Mouse (Mus musculus) adrenal gland, adult 10 weeks (tissue): Measurements from ENCODE around the gene Gpatch4. TPM values are rescaled to one million over a fixed set of nuclear protein-coding genes. Genes with fewer than 3 reads are reported as not detected.

ENCODE experiments used
- polyA plus RNA-seq: library from polyadenylated mRNA; stranded (reverse); fragments of 350-450 nt; fragmentation: Illumina TruSeq; extraction: RNeasy Lipid Tissue Mini Kit (QIAGEN cat#74804); gene quantifications from one replicate; pipeline ENCODE4 v1.2.3, GENCODE M21; 2014; ENCODE audit warnings: low read depth, low replicate concordance

The Gpatch4 gene
- polyA plus RNA-seq, result 11.0 TPM

DNA sequence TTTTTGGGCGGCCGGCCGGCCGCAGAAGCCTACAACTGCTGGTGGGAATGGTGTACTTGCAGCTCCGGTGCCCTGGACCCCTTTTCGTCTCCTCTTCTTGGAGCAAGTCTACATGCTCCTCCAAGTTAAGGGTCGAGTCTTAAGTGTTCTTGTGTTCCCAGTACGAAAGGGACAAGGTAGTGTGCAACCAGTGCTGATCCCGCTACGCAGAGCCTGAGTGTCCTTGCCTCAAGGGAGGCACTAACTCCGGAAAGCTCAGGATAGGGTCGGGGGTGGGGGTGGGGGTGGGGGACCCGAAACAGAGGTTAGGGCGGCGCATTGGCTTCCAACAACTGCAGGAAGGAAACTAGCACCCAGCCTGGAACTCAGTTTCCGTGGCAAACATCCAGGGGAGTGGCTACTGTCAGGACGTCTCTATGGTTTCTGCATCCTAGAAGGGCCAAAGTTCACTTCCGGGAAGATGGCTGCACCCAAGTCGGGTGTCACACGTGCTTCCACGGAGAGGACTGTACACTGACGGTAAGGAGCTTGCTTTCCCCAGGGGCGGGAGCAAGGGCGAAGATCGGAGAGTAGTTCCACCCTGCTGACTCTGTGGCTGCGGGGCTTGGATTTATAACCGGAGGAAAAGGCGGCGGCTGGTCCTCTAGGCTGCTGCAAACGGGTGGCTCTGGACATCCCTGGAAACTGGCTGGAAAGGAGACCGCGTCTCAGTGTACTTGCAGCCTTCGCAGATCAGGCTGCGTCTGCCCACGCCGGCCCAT, at the start of gene Gpatch4:
Gene Gpatch4 (plus strand): TSS at position 448 of the 761 bp plus-strand sequence.

DNA sequence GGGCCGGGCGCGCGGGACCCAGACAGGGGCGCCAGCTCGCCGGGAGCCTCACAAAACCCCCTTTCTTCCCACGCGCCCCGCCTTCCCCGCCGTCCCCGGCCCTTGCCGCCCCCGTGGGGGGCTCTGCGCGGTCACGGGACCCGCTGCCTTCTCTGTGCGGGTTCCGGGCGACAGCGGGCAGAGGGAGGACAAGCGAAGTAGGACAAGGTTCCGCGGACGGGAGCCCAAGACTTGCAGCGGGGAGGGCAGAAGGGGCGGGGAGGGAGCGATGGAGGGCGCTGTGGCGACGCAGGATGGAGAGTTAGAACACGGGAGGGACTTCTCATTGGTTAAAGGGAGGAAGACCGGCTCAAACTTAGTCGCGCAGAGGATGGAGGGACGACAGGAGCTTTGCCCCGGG, 42.7 kb upstream of the Gpatch4 start, which contains the start of gene Bcan:
Gene Bcan (minus strand): TSS at position 50 of the 400 bp plus-strand sequence.

DNA sequence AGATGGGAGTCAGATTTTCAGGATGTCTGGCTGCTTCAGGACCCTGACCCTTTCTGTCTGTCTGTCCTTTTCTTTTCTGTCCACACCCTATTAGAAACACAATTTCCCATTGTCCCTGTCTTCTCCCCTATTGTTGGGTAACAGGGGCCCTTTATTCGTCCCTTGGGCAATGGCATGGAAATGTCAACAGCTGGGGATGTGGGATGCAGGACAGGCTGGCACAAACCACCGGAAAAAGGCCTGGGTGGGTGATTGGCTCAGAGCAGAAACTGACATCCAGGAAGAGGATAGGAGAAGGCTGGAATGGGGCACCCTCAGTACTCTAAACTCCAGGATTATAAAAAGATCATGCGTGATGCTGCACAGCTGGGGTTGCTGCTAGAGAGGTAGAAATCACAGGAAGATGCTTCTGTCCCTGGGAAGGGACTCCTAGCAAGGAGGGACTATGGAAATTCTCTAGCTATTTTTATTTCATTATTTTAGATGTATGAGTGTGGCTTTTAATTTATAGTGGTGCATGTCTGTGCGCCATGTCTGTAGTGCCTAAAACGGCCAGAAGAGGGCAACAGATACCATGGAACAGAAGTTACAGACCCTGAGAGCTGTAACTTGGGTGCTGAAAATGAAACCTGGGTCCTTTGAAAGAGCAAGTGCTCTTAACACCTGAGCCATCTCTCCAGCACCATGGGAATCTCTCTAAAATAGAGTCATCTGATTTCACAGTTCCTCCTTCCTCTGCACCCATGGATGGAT, 15.3 kb upstream of the Gpatch4 start, which contains the start of gene Hapln2:
Gene Hapln2 (minus strand): TSS at position 150 of the 753 bp plus-strand sequence.

DNA sequence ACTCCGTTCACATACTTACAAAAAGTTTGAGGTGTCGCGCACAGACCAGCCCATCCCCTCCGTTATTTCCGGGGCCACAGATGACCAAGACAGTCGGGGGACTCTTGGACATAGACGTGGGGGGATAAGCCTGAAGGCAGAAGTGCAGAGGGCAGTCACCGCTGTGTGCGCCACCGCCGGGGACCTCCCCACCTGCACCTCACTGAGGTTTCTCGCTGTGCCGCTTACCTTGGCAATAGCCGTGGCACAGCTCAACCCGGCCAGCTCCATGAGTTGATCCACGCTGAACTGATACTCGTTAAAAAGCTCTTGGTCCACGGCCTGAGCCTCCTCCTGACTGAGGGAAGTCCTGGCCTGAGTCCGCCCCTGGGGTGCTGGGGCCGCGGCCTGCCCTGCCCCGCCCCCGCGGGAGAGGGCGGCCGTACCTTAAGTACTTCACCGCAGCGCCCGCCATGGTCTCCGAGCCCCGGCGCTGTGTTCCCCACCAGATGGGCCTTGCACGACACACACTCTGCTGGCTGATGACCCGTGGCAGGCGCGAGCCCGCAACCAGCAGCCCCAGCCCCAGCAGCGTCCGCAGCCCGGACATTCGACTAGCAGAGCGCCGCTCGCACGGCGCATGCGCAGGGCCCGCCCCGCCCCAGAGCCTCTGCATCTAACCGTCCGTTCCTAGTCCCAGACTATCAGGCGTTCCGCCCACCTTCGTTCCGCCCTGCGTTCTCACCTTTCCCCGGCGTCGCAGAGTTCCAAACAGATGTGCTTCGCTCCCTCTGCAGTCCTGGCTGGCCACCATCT, 15.2 kb downstream of the Gpatch4 start, which contains the start of gene Naxe:
Gene Naxe (minus strand): TSS at position 594 of the 795 bp plus-strand sequence.

DNA sequence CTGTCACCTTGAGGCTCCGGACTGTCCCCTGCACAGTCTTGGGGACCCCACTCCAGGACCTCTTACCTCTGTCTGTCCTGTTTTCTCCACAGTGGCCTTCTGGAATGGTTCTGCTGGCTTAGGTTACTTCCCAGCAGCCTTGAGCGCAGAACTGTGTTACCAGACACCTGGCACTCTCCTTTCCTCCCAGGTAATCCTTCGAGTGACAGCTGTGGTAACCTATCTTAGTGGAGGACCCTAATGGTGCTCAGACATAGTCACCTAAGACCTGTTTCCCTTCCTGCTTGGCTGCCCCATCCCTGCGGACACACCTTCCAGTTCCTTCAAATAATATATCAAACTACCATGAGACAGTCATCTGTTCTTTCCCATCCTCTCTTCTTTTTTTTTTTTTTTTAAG, 35.3 kb downstream of the Gpatch4 start, which contains the start of gene Ttc24:
Gene Ttc24 (minus strand): TSS at position 101 of the 400 bp plus-strand sequence.

DNA sequence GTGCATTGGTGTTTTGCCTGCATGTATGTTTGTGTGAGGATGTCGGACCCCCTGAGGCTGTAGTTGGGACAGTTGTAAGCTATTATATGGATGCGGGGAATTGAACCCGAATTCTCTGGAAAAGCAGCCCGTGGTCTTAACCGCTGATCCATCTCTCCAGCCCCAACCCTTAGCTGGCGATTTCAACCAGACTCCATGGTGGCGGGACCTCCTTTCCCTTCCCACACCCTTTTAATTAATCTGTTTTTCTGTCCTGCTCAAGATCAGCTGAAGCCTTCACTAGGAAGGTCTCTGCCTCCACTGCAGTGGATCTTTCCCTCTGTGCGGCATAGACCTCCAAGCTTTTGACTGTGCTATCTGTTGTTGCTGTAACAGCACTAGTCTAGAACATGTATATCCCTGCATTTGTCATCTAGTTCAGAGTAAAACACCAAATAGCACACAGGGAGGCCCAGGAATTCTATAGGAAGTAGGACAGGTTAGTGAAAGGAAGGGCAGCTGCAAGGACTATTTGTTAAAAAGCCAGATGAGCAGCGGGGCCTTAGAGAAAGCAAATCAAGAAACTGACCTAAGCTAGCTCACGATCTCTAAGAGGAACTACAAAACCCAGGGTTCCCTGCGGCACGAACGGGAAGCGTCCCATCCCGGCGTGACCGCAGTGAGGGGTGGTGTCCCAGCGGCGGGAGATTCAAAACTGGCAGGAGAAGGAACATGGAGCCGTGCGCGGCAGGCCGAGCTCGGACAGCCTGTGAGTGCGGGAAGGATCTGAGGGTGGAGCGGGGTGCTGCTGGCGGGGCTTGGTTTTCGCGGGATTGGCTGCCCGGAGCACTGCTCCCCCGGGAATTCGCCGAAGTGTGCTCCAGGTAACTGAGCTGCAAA, 38.7 kb downstream of the Gpatch4 start, which contains the start of gene Iqgap3:
Gene Iqgap3 (plus strand): TSS at position 627 of the 879 bp plus-strand sequence.

Other genes with a start within 250 kb of the Gpatch4 start
- not detected for gene Ntrk1, start 247.9 kb upstream of the Gpatch4 start, polyA plus RNA-seq
- gene Insrr, start 246.2 kb upstream of the Gpatch4 start, polyA plus RNA-seq, result not detected
- gene Pear1, start 218.8 kb upstream of the Gpatch4 start, polyA plus RNA-seq, result 1.3 TPM
- gene Sh2d2a, start 196.4 kb upstream of the Gpatch4 start, polyA plus RNA-seq, result not detected
- gene Prcc, start 157.5 kb upstream of the Gpatch4 start, polyA plus RNA-seq, result 4.7 TPM
- 152 TPM for gene Hdgf, start 136.8 kb upstream of the Gpatch4 start, polyA plus RNA-seq
- gene Mrpl24, start 123.6 kb upstream of the Gpatch4 start, polyA plus RNA-seq, result 102 TPM
- gene Isg20l2, start 112.8 kb upstream of the Gpatch4 start, polyA plus RNA-seq, result 19.4 TPM
- 11.0 TPM for gene Rrnad1, start 112.4 kb upstream of the Gpatch4 start, polyA plus RNA-seq
- not detected for gene Crabp2, start 94.4 kb upstream of the Gpatch4 start, polyA plus RNA-seq
- 11.4 TPM for gene Nes, start 72.0 kb upstream of the Gpatch4 start, polyA plus RNA-seq
- 1.7 TPM for gene Bcan, start 42.9 kb upstream of the Gpatch4 start, polyA plus RNA-seq
- not detected for gene Hapln2, start 15.5 kb upstream of the Gpatch4 start, polyA plus RNA-seq
- 37.4 TPM for gene Naxe, start 15.4 kb downstream of the Gpatch4 start, polyA plus RNA-seq
- gene Ttc24, start 35.2 kb downstream of the Gpatch4 start, polyA plus RNA-seq, result not detected
- 0.47 TPM for gene Iqgap3, start 38.9 kb downstream of the Gpatch4 start, polyA plus RNA-seq
- gene Mef2d, start 99.3 kb downstream of the Gpatch4 start, polyA plus RNA-seq, result 17.6 TPM
- not detected for gene Rhbg, start 211.6 kb downstream of the Gpatch4 start, polyA plus RNA-seq
- not detected for gene Gm38392, start 244.1 kb downstream of the Gpatch4 start, polyA plus RNA-seq